Mouse (Mus musculus): ENCODE measurements at regions not wholly inside any gene's neighbourhood (a gene's known extent, or its start where the extent isn't known, plus 50 kb on each side); places are given as distances from the start of the nearest gene placed in this dataset.

DNA sequence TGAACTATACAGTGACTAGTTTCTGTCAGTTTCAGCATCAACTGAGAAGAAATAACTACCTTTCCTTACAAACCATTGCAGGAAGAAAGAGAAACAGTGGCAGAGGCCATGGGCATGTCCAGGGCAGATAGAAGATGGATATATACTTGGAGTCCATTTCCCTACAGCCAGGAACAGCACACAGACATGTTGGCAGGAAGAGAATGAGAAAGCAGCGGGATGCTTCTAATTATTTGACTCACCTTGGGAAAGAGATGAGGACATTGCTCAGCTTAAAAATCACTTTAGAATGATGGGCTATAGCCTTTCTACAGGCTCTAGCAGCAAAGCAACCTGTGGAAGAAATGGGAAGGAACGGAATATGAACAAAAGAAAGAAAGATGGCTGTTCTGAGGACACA lies 947.6 kb upstream of the Gm7489 start:
- H3K4me2 ChIP-seq (ENCODE audit: low read depth, low read length): no peak overlapping the region

DNA sequence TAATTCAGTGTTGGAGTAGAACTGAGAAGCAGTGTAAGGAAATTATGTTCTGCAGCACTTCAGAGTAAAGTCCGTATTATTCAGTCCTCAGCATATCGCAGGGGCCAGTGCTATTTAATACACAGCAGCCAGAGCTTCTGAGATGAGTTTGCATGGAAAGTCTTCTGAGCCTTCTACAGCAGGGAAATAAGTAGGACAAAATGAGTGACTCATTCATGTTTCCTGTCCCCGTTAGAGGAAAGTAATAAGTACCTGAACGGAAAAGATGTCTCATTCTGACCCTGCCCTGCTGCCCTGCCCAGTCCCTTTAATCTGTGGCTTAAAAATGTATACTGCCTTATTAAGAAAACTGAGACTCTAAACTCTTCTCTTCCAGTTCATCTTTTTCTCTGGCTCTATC lies 940.1 kb upstream of the Gm7489 start:
- Histone ChIP-seq H3K27me3 (ENCODE audit: control insufficient read depth, insufficient read depth, low read length) (no peaks in the 10 kb centered on the region), H3K4me2 (ENCODE audit: low read depth, low read length) (no peak overlapping the region), H3K9ac (replicated peaks; ENCODE audit: low read depth, low read length) (no peak overlapping the region), H3K9me3 (replicated peaks; ENCODE audit: control insufficient read depth, low read length) (no peaks in the 10 kb centered on the region), H3K4me1 (ENCODE audit: control insufficient read depth, insufficient read depth) (no peaks in the 10 kb centered on the region), H3K27ac (ENCODE audit: low read depth) (no peak overlapping the region), H3K4me3 (ENCODE audit: low read depth, low read length) (no peak overlapping the region), H3K36me3 (replicated peaks; ENCODE audit: control insufficient read depth, insufficient read depth, low read length) (no peaks in the 10 kb centered on the region)
- 74% methylated on average over 4 of the region's 4 CpGs for WGBS
- DNase-seq (ENCODE audit: low spot score) (no peak), ATAC-seq (ENCODE audit: insufficient read depth, low read depth) (no peak)
- TF ChIP-seq CTCF (IDR thresholded peaks at IDR 0.05; ENCODE audit: low read depth) (no peak), EP300 (IDR thresholded peaks at IDR 0.05; ENCODE audit: low read depth) (no peak)

More for the DNA sequence above, 947.6 kb upstream of the Gm7489 start:
- WGBS: 75% methylated on average over 2 of the region's 2 CpGs
- Histone ChIP-seq H3K36me3 (replicated peaks; ENCODE audit: control insufficient read depth, insufficient read depth, low read length) (no peaks in the 10 kb centered on the region), H3K27me3 (ENCODE audit: control insufficient read depth, insufficient read depth, low read length) (no peaks in the 10 kb centered on the region), H3K27ac (ENCODE audit: low read depth) (no peak overlapping the region), H3K9ac (replicated peaks; ENCODE audit: low read depth, low read length) (no peak overlapping the region), H3K4me1 (ENCODE audit: control insufficient read depth, insufficient read depth) (no peaks in the 10 kb centered on the region), H3K9me3 (replicated peaks; ENCODE audit: control insufficient read depth, low read length) (no peaks in the 10 kb centered on the region), H3K4me3 (ENCODE audit: low read depth, low read length) (no peak overlapping the region)
- ATAC-seq (ENCODE audit: insufficient read depth, low read depth) (no peak), DNase-seq (ENCODE audit: low spot score) (no peak)
- TF ChIP-seq EP300 (IDR thresholded peaks at IDR 0.05; ENCODE audit: low read depth) (no peak), CTCF (IDR thresholded peaks at IDR 0.05; ENCODE audit: low read depth) (no peak)

- ATAC-seq (ENCODE audit: insufficient read depth, low read depth) (no peak), DNase-seq (ENCODE audit: low spot score) (no peak)
- no peak overlapping the region for H3K4me2 ChIP-seq (ENCODE audit: low read depth, low read length)
- H3K36me3 ChIP-seq (replicated peaks; ENCODE audit: control insufficient read depth, insufficient read depth, low read length): no peaks in the 10 kb centered on the region
- TF ChIP-seq EP300 (IDR thresholded peaks at IDR 0.05; ENCODE audit: low read depth): no peak
- TF ChIP-seq CTCF (IDR thresholded peaks at IDR 0.05; ENCODE audit: low read depth): no peak
- H3K9ac ChIP-seq (replicated peaks; ENCODE audit: low read depth, low read length): no peak overlapping the region
- 69% methylated on average over 4 of the region's 4 CpGs for WGBS
- no peak overlapping the region for H3K4me3 ChIP-seq (ENCODE audit: low read depth, low read length)
- H3K9me3 ChIP-seq (replicated peaks; ENCODE audit: control insufficient read depth, low read length): no peaks in the 10 kb centered on the region
- H3K27ac ChIP-seq (ENCODE audit: low read depth): no peak overlapping the region
- no peaks in the 10 kb centered on the region for H3K27me3 ChIP-seq (ENCODE audit: control insufficient read depth, insufficient read depth, low read length)
- H3K4me1 ChIP-seq (ENCODE audit: control insufficient read depth, insufficient read depth): no peaks in the 10 kb centered on the region
Measured at GRCm38 (mm10) chr15:52948196-52948595, 936.5 kb upstream of the Gm7489 start.

DNA sequence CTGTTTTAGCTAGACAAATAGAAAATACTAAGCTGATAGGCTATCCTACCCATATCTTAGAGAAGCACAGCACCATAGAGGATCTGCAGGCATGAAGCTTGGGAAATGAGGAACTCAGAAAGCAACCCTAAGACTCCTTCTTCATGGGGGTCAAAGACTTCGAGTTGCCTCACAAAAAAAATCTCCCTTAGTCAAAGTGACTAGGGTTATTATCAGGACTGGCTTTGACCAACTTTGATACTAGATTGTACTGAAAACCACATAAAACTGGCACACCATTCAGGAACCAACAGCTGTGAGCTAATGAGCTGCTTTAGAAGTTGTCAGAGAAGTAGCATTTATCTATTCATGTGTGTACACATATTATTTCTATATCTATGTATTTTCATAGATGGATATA lies 931.2 kb upstream of the Gm7489 start:
- Histone ChIP-seq H3K9ac (replicated peaks; ENCODE audit: low read depth, low read length) (no peak overlapping the region), H3K4me3 (ENCODE audit: low read depth, low read length) (no peak overlapping the region), H3K4me2 (ENCODE audit: low read depth, low read length) (no peak overlapping the region), H3K4me1 (ENCODE audit: control insufficient read depth, insufficient read depth) (no peaks in the 10 kb centered on the region), H3K9me3 (replicated peaks; ENCODE audit: control insufficient read depth, low read length) (no peaks in the 10 kb centered on the region), H3K27ac (ENCODE audit: low read depth) (no peak overlapping the region), H3K27me3 (ENCODE audit: control insufficient read depth, insufficient read depth, low read length) (no peaks in the 10 kb centered on the region), H3K36me3 (replicated peaks; ENCODE audit: control insufficient read depth, insufficient read depth, low read length) (no peaks in the 10 kb centered on the region)
- TF ChIP-seq EP300 (IDR thresholded peaks at IDR 0.05; ENCODE audit: low read depth) (no peak), CTCF (IDR thresholded peaks at IDR 0.05; ENCODE audit: low read depth) (no peak)
- ATAC-seq (ENCODE audit: insufficient read depth, low read depth) (no peak), DNase-seq (ENCODE audit: low spot score) (no peak)
- WGBS: 49% methylated on average over 1 of the region's 1 CpGs

GRCm38 (mm10) chr15:52954715-52955593 lies 929.8 kb upstream of the Gm7489 start:
- H3K36me3 ChIP-seq (replicated peaks; ENCODE audit: control insufficient read depth, insufficient read depth, low read length): no peaks in the 10 kb centered on the region
- H3K9me3 ChIP-seq (replicated peaks; ENCODE audit: control insufficient read depth, low read length): no peaks in the 10 kb centered on the region
- H3K27ac ChIP-seq (ENCODE audit: low read depth): no peak overlapping the region
- DNase-seq (ENCODE audit: low spot score) (no peak), ATAC-seq (ENCODE audit: insufficient read depth, low read depth) (no peak)
- no peak overlapping the region for H3K4me3 ChIP-seq (ENCODE audit: low read depth, low read length)
- 73% methylated on average over 7 of the region's 7 CpGs for WGBS
- H3K27me3 ChIP-seq (ENCODE audit: control insufficient read depth, insufficient read depth, low read length): no peaks in the 10 kb centered on the region
- H3K4me1 ChIP-seq (ENCODE audit: control insufficient read depth, insufficient read depth): no peaks in the 10 kb centered on the region
- no peak for TF ChIP-seq CTCF (IDR thresholded peaks at IDR 0.05; ENCODE audit: low read depth)
- no peak for TF ChIP-seq EP300 (IDR thresholded peaks at IDR 0.05; ENCODE audit: low read depth)
- no peak overlapping the region for H3K4me2 ChIP-seq (ENCODE audit: low read depth, low read length)
- H3K9ac ChIP-seq (replicated peaks; ENCODE audit: low read depth, low read length): no peak overlapping the region

GRCm38 (mm10) chr15:52959711-52960110 lies 925.0 kb upstream of the Gm7489 start:
- H3K27me3 ChIP-seq (ENCODE audit: control insufficient read depth, insufficient read depth, low read length): no peaks in the 10 kb centered on the region
- no peak for ATAC-seq (ENCODE audit: insufficient read depth, low read depth)
- H3K9me3 ChIP-seq (replicated peaks; ENCODE audit: control insufficient read depth, low read length): no peaks in the 10 kb centered on the region
- H3K4me3 ChIP-seq (ENCODE audit: low read depth, low read length): no peak overlapping the region
- WGBS: 72% methylated on average over 2 of the region's 2 CpGs
- no peak overlapping the region for H3K4me2 ChIP-seq (ENCODE audit: low read depth, low read length)
- no peak overlapping the region for H3K27ac ChIP-seq (ENCODE audit: low read depth)
- H3K36me3 ChIP-seq (replicated peaks; ENCODE audit: control insufficient read depth, insufficient read depth, low read length): no peaks in the 10 kb centered on the region
- no peak for DNase-seq (ENCODE audit: low spot score)
- TF ChIP-seq EP300 (IDR thresholded peaks at IDR 0.05; ENCODE audit: low read depth): no peak
- no peak for TF ChIP-seq CTCF (IDR thresholded peaks at IDR 0.05; ENCODE audit: low read depth)
- H3K4me1 ChIP-seq (ENCODE audit: control insufficient read depth, insufficient read depth): no peaks in the 10 kb centered on the region
- no peak overlapping the region for H3K9ac ChIP-seq (replicated peaks; ENCODE audit: low read depth, low read length)
